Mouse (Mus musculus): ENCODE data around the gene 9230102O04Rik. TPM values are rescaled to one million over a fixed set of nuclear protein-coding genes. Genes with fewer than 3 reads are reported as not detected.
A peak's percentile ranks its signal among the peaks of the same experiment; 100 is the strongest.

Gene 9230102O04Rik
- polyA plus RNA-seq, 1 experiment from 2014 or later: 7.2 TPM

DNA sequence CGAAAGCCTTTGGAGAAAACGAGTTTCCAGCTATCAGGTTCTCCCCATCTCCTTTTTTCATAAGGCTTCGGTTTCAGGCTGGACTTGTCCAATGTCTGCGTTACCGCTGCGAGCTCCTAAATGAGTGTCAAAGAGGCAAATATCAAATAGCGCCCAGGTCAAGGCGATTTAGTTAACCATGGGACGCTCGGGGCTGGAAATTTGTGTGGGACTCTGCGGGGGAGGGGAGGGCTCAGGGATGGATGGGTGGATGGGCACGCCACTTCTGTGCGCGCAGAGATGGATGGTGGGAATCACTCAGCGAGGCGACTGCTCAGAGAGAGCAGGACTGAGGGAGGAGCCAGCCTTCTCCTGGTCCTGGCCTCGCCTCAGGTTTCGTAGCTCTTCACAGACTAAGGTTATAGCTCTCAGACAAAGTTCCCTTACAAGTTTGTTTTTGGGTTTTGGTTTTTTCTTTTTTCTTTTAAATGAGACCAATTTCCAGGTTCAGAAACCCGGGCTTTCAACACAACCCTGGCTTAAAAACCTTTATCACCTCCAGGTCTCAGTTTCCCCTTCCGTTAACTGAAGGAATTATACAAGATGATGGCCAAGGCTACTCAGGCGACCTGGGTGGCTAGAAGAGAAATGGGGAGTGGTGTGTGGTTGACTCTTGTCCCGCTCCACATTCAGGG, 6.9 kb upstream of the 9230102O04Rik start:
- Histone ChIP-seq H3K4me2 (replicated peaks; ENCODE audit: low read depth, low read length) (peak overlapping the region; percentile 37), H3K9ac (replicated peaks; ENCODE audit: low read length) (no peak overlapping the region), H3K27ac (ENCODE audit: low read length) (no peak overlapping the region), H3K27me3 (ENCODE audit: insufficient read depth, low read length) (peaks cover 82% of the 10 kb centered on the region), H3K9me3 (ENCODE audit: low read length) (no peaks in the 10 kb centered on the region), H3K4me1 (ENCODE audit: insufficient read depth, low read length) (peaks cover 7% of the 10 kb centered on the region; the same call in 1 of the 2 replicates), H3K4me3 (ENCODE audit: low read length) (peak overlapping the region; percentile 12), H3K36me3 (ENCODE audit: insufficient read depth, low read length) (no peaks in the 10 kb centered on the region)
- WGBS: 1% methylated on average over 22 of the region's 22 CpGs
- 0 out of 2 replicates have a peak, but pooled peaks have one; percentile 57 for ATAC-seq (ENCODE audit: low FRiP score, low TSS enrichment)

DNA sequence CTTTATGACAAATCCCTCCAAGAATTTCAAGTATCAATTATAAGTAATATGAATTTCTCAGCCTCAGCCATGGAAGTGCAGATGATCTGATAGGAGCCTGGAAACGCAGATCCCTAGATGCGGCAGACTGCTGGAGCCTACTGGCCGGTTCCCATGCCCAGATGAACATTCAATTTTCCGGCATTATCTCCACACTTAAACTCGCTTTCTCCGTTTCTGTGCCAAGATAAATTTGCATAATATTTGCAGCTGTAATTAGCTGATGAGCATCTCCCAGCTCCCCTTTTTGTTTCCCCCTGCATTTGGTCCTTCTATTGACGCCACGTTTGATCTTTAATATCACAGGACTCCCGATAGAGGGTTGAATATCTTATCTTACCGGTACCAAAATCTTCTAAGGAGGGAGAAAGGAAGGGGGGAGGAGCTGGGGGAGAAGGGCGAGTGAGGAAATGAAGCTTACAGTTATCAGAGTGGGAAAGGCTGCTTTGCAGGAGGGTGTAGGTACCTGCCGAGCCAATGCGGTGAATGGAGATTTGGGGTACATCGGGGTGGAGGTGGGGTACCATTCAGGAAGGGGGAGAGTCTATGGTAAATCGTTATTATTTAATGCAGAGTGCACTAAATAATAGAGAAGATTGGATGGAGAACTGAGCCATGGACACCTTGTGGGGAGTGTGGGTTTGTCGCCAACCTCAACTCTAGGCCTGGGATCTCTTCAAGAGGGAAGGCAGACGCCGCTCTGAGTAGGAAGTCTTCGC, 5.7 kb upstream of the 9230102O04Rik start:
- H3K4me3 ChIP-seq (ENCODE audit: low read length): no peak overlapping the region
- ATAC-seq (ENCODE audit: low FRiP score, low TSS enrichment): no peak
- H3K9me3 ChIP-seq (ENCODE audit: low read length): no peaks in the 10 kb centered on the region
- no peak overlapping the region for H3K4me2 ChIP-seq (replicated peaks; ENCODE audit: low read depth, low read length)
- peaks cover 7% of the 10 kb centered on the region; the same call in 1 of the 2 replicates for H3K4me1 ChIP-seq (ENCODE audit: insufficient read depth, low read length)
- 7% methylated on average over 19 of the region's 19 CpGs for WGBS
- H3K27ac ChIP-seq (ENCODE audit: low read length): no peak overlapping the region
- no peaks in the 10 kb centered on the region for H3K36me3 ChIP-seq (ENCODE audit: insufficient read depth, low read length)
- H3K27me3 ChIP-seq (ENCODE audit: insufficient read depth, low read length): peaks cover 91% of the 10 kb centered on the region
- no peak overlapping the region for H3K9ac ChIP-seq (replicated peaks; ENCODE audit: low read length)

GRCm38 (mm10) chr2:9893272-9893953, 4.1 kb upstream of the 9230102O04Rik start:
- Histone ChIP-seq H3K9me3 (ENCODE audit: low read length) (no peaks in the 10 kb centered on the region), H3K27me3 (ENCODE audit: insufficient read depth, low read length) (peaks cover 93% of the 10 kb centered on the region), H3K9ac (replicated peaks; ENCODE audit: low read length) (no peak overlapping the region), H3K4me1 (ENCODE audit: insufficient read depth, low read length) (peaks cover 7% of the 10 kb centered on the region; the same call in 1 of the 2 replicates), H3K4me2 (replicated peaks; ENCODE audit: low read depth, low read length) (no peak overlapping the region), H3K27ac (ENCODE audit: low read length) (no peak overlapping the region), H3K4me3 (ENCODE audit: low read length) (no peak overlapping the region), H3K36me3 (ENCODE audit: insufficient read depth, low read length) (no peaks in the 10 kb centered on the region)
- WGBS: 7% methylated on average over 6 of the region's 6 CpGs
- no peak for ATAC-seq (ENCODE audit: low FRiP score, low TSS enrichment)

GRCm38 (mm10) chr2:9892541-9892940, 3.2 kb upstream of the 9230102O04Rik start:
- WGBS: 5% methylated on average over 7 of the region's 7 CpGs
- Histone ChIP-seq H3K27ac (ENCODE audit: low read length) (no peak overlapping the region), H3K9ac (replicated peaks; ENCODE audit: low read length) (no peak overlapping the region), H3K4me2 (replicated peaks; ENCODE audit: low read depth, low read length) (no peak overlapping the region), H3K4me1 (ENCODE audit: insufficient read depth, low read length) (peaks cover 7% of the 10 kb centered on the region; the same call in 1 of the 2 replicates), H3K9me3 (ENCODE audit: low read length) (no peaks in the 10 kb centered on the region), H3K27me3 (ENCODE audit: insufficient read depth, low read length) (peaks cover 91% of the 10 kb centered on the region), H3K4me3 (ENCODE audit: low read length) (no peak overlapping the region), H3K36me3 (ENCODE audit: insufficient read depth, low read length) (no peaks in the 10 kb centered on the region)
- no peak for ATAC-seq (ENCODE audit: low FRiP score, low TSS enrichment)

DNA sequence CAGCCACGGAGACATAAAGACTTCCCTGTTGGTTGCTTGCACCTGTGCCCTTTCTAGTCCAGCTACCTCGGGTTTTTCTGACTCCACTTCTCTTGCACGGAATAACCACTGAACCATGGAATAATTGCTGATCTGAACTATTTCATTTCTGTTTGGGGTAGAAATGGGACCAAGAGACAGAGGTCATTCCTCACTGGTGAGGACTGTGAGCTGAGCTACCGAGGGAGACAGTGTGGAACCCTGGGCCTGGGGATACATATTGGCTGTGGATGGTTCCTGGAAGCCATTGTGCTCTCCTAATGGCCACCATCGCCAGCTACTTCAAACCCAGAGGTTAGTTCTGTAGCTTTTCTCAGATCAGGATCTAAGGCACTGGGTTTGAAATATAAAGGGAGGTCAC, 1.6 kb upstream of the 9230102O04Rik start:
- Histone ChIP-seq H3K27ac (ENCODE audit: low read length) (no peak overlapping the region), H3K4me3 (ENCODE audit: low read length) (no peak overlapping the region), H3K36me3 (ENCODE audit: insufficient read depth, low read length) (no peaks in the 10 kb centered on the region), H3K9ac (replicated peaks; ENCODE audit: low read length) (no peak overlapping the region), H3K4me1 (ENCODE audit: insufficient read depth, low read length) (peaks cover under 1% of the 10 kb centered on the region; the same call in 1 of the 2 replicates), H3K9me3 (ENCODE audit: low read length) (no peaks in the 10 kb centered on the region), H3K27me3 (ENCODE audit: insufficient read depth, low read length) (peaks cover 91% of the 10 kb centered on the region), H3K4me2 (replicated peaks; ENCODE audit: low read depth, low read length) (no peak overlapping the region)
- 3% methylated on average over 5 of the region's 5 CpGs for WGBS
- no peak for ATAC-seq (ENCODE audit: low FRiP score, low TSS enrichment)

DNA sequence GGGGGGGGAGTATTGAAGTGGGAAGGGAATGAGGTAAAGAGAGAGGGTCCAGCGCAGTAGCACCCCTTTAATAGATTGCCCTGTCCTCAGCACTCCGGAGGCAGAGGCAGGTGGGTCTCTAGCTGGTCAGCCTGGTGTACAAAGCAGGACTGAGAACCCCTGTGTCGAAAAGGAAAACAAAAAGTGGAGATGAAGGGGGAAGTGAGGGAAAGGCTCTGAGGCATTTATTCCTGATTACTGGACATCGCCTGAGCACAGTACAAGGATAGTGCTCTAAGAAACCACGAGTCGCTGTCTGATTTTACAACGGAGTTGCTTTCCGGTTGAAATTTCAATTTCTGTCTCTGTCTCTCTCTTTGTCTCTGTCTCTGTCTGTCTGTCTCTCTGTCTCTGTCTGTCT, 911 bp upstream of the 9230102O04Rik start:
- Histone ChIP-seq H3K4me3 (ENCODE audit: low read length) (peak overlapping the region; percentile 39; the same call in 1 of the 2 replicates), H3K27me3 (ENCODE audit: insufficient read depth, low read length) (peaks cover 92% of the 10 kb centered on the region), H3K9me3 (ENCODE audit: low read length) (no peaks in the 10 kb centered on the region), H3K4me1 (ENCODE audit: insufficient read depth, low read length) (no peaks in the 10 kb centered on the region), H3K27ac (ENCODE audit: low read length) (peak overlapping the region; percentile 80), H3K9ac (replicated peaks; ENCODE audit: low read length) (no peak overlapping the region), H3K4me2 (replicated peaks; ENCODE audit: low read depth, low read length) (peak overlapping the region; percentile 48), H3K36me3 (ENCODE audit: insufficient read depth, low read length) (no peaks in the 10 kb centered on the region)
- no peak for ATAC-seq (ENCODE audit: low FRiP score, low TSS enrichment)
- 9% methylated on average over 8 of the region's 8 CpGs for WGBS

DNA sequence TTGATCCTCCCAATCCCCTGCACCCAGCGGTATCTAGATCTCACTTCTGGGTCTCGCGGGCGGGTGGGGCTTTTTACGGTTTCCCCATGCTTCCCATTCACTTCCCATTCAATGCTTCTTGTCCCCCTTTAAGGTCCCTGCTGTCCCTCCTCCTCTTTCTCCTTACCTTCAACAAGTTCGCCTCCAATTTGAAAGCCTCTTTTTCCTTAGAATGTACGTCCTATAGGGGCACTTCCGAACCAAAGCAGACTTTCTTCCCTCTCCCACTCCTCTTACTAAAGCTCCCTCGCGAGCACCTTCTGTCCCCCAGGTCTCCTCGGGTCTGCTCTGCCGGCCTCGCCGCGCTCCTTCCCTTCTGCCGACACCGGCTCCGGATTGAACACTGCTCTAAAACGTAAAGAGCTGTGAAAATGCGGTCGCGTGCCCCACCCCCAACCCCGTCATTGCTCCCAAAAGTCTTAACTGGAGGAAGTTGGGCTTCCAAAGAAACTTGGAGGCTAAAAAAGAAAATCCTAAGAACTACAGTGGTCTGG, 377 bp upstream of the 9230102O04Rik start, which contains the start of gene Gata3:
Gene Gata3, minus strand, starts transcription at position 384 of the 533 bp plus-strand sequence.
- Histone ChIP-seq H3K9me3 (ENCODE audit: low read length) (no peaks in the 10 kb centered on the region), H3K27ac (ENCODE audit: low read length) (peak within 1 kb of the TSS; percentile 80), H3K4me2 (replicated peaks; ENCODE audit: low read depth, low read length) (peak within 1 kb of the TSS; percentile 48), H3K4me1 (ENCODE audit: insufficient read depth, low read length) (no peaks in the 10 kb centered on the region), H3K36me3 (ENCODE audit: insufficient read depth, low read length) (no peaks in the 10 kb centered on the region), H3K27me3 (ENCODE audit: insufficient read depth, low read length) (peaks cover 92% of the 10 kb centered on the region), H3K4me3 (ENCODE audit: low read length) (peak within 1 kb of the TSS; percentile 39), H3K9ac (replicated peaks; ENCODE audit: low read length) (peak within 1 kb of the TSS; percentile 55)
- no peak for ATAC-seq (ENCODE audit: low FRiP score, low TSS enrichment)
- 1% methylated on average over 23 of the region's 23 CpGs for WGBS

DNA sequence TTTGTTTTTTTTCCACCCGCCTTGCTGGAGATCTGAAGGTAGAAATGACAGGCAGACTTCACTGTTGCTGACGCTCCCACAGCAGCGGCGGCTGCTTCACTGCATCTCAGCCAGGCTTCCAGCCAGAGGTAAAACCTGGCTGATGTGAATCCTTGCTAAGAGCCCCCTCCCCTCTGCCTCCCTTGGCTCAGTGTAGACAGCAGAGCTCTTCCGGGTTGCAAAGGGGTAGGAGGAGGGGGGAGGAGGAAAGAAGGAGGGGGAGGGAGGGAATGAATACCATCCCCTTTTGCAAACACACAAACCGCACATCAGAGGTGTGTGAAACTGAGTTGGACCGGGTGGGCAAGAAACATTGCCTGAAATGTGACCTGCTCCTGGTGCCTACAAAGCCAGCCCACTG, 1.7 kb downstream of the 9230102O04Rik start:
- Histone ChIP-seq H3K9ac (replicated peaks; ENCODE audit: low read length) (peak overlapping the region; percentile 68), H3K9me3 (ENCODE audit: low read length) (no peaks in the 10 kb centered on the region), H3K27me3 (ENCODE audit: insufficient read depth, low read length) (peaks cover 91% of the 10 kb centered on the region), H3K27ac (ENCODE audit: low read length) (peak overlapping the region; percentile 81), H3K4me3 (ENCODE audit: low read length) (peak overlapping the region; percentile 55), H3K4me2 (replicated peaks; ENCODE audit: low read depth, low read length) (peak overlapping the region; percentile 90), H3K36me3 (ENCODE audit: insufficient read depth, low read length) (no peaks in the 10 kb centered on the region), H3K4me1 (ENCODE audit: insufficient read depth, low read length) (0 out of 2 replicates have a peak, but pooled peaks cover 2% of the 10 kb centered on the region)
- ATAC-seq (ENCODE audit: low FRiP score, low TSS enrichment): no peak; the same call in 1 of the 2 replicates
- WGBS: 0% methylated on average over 7 of the region's 7 CpGs

GRCm38 (mm10) chr2:9886921-9887610, 2.3 kb downstream of the 9230102O04Rik start:
- peak overlapping the region; percentile 55 for H3K4me3 ChIP-seq (ENCODE audit: low read length)
- ATAC-seq (ENCODE audit: low FRiP score, low TSS enrichment): no peak
- H3K36me3 ChIP-seq (ENCODE audit: insufficient read depth, low read length): no peaks in the 10 kb centered on the region
- H3K27ac ChIP-seq (ENCODE audit: low read length): peak overlapping the region; percentile 81
- no peaks in the 10 kb centered on the region for H3K9me3 ChIP-seq (ENCODE audit: low read length)
- H3K27me3 ChIP-seq (ENCODE audit: insufficient read depth, low read length): peaks cover 91% of the 10 kb centered on the region
- peak overlapping the region; percentile 90 for H3K4me2 ChIP-seq (replicated peaks; ENCODE audit: low read depth, low read length)
- H3K4me1 ChIP-seq (ENCODE audit: insufficient read depth, low read length): 0 out of 2 replicates have a peak, but pooled peaks cover 7% of the 10 kb centered on the region
- 3% methylated on average over 7 of the region's 7 CpGs for WGBS
- peak overlapping the region; percentile 68 for H3K9ac ChIP-seq (replicated peaks; ENCODE audit: low read length)
